Mouse (Mus musculus) urinary bladder, postnatal 36 days (tissue): ENCODE measurements around the gene Gpr1.
"Not testable (repeated sequence)": the region's sequence is repeated elsewhere in the genome, so short reads cannot be mapped to it uniquely, and the experiment has no call there.

ENCODE experiments used
- DNase-seq, 2 experiments: peaks; one replicate each; pipeline ENCODE4 v3.0.0; 2022; ENCODE audit warnings: low spot score in 2 of 2, mixed read lengths in 1 of 2

The Gpr1 gene

DNA sequence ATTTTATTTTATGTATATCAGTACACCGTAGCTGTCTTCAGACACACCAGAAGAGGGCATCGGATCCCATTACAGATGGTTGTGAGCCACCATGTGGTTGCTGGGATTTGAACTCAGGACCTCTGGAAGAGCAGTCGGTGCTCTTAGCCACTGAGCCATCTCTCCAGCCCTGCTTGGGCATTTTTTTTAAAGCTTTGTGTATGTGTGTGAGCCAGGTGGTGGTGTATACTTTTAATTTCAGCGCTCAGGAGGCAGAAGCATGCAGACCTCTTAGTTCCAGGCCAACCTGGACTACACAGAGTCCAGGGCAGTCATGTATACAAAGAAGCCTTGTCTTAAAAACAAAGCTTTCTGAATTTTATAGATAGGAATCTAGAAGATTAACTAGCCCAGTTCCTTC lies 33.8 kb downstream of the Gpr1 start:
- DNase-seq = not testable (repeated sequence)

DNA sequence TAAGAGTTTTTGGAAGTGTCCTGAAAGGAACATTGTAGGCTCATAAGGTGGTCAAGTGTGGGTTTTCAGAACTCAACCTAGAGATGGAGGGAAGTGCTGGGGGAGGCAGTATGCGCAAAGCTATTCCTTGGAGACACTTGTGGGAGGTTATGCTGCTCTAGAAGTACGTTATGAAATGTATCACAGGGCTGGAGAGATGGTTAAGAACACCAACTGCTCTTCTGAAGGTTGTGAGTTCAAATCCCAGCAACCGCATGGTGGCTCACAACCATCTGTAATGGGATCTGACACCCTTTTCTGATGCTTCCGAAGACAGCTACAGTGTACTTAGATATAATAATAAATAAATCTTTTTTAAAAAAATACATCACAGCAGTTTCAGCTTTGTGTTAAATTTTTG lies 34.2 kb downstream of the Gpr1 start:
- no peak for DNase-seq

DNA sequence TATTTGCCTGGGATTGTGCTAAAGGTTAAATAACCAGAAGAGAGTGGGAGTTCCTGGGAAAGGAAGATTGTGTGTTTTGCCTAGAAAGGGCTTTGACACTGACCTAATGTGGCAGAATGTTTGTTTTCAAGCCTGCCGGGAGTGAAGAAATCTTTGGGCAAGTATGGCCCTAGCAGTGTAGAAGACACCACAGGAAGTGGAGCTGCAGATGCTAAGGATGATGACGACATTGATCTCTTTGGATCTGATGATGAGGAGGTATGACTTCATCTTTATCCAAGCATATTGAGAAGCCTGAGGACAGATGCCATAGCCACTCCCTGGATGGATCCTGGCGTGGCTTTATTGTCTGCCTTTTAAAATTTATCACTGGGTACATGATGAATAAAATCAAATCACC lies 36.0 kb downstream of the Gpr1 start:
- DNase-seq = no peak

DNA sequence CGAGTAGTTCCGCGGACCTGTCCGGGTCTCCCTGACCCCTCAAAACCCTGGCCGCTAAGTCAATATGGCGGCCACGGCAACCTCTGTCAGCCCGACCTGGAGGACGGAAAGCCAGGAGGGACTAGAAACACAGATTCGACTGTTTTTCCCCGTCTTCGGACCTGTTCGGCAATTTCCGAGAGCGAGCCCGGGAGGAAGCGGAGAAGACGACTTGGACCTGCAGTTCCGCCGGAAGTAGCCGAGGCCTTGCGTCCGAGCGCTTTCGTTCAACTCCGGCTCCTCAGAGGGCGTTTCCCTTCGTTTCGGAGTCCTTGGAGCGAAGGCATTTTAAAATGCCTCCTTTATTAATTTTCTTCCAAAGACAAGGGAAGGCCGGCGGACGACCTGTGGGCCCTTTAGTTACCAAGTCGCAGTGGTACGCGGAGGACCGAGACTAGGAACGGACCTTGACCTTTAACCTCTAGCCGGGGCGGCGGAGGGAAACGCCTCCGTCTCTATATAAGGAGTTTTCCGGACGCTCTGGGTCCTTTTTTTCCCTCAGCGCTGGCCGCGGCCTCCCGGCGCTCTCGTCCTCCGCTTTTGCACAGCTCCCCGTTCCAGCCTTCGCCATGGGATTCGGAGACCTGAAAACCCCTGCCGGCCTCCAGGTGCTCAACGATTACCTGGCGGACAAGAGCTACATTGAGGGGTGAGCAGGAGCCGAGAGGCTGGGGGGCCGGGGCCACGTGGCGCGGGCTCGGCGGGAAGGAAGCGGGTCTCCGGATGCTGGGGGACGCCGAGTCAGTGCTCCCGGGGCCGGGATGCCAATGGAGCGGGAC lies 37.5 kb downstream of the Gpr1 start, which contains the start of the genes Eef1b2 and Ndufs1:
TSS of gene Eef1b2 (plus strand) at position 222 of the 818 bp plus-strand sequence.
TSS of gene Ndufs1 (minus strand) at position 230 of the 818 bp plus-strand sequence.
- peak; percentile 97 for DNase-seq

DNA sequence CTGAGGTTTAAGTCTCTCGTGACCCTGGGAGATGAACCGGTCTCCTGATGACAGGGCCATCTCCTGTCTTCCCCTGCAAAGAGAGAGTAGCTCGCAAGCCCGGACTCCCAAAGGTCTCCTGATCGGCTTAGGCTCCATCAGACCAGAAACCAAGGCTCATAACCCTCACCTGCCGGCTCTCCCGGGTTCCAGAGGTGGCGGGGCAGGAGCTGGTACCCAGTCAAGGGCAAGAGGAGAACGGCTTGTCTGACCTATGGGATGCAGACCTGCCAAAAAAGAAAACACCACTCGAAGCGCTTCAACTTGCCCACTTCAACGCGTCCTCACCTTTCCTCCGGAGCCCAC lies 38.1 kb downstream of the Gpr1 start:
- DNase-seq = no peak

DNA sequence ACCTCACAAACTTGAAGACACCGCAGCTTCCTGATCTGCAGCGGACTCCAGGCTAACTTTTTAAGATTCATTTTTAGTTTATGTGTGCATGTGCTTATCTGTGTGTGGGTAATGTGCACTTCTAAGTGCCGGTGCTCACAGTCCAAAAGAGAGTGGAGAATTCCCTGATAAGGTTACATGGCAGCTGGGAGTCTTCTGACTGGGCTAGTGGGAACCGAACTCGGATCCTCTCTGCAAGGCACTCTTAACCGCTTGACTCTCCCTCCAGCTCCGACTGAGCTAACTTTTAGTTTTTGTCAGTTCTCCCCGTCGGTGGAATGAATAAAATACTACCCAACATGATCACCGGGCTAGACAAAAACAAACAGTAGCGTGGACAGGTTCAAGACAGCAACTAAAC lies 38.5 kb downstream of the Gpr1 start:
- no peak for DNase-seq

DNA sequence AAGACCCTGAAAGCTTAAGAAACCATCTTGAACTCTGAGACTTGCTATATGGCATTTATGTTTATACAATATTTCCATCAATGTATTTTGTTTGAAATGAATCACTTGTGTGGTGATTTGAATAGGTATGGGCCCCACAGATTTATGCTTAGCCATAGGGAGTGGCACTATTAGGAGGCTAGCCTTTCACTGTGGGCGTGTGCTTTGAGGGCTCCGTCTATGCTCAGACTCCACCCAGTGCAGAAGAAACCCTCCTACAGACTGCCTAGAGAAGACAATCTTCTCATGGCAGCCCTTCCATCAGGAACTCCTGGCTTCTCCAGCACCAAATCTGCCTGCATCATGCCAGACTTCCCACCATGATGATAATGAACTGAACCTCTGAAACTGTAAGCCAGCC lies 45.7 kb downstream of the Gpr1 start:
- no peak for DNase-seq

DNA sequence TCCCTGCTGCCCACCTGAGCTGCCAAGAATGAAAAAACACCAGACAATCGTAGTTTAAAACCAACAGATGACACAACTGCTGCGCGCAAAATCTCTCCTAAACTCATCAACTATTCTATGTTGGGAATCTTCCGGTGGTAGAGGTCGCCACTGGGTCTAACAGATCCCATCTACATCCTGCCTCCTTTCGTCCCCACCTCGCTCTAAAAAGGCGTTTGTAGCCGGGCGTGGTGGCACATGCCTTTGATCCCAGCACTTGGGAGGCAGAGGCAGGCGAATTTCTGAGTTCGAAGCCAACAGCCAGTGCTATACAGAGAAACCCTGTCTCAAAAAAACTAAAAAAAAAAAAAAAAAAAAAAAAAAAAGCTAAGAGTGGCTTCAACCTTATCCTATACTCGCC lies 74.1 kb downstream of the Gpr1 start:
- no peak for DNase-seq

DNA sequence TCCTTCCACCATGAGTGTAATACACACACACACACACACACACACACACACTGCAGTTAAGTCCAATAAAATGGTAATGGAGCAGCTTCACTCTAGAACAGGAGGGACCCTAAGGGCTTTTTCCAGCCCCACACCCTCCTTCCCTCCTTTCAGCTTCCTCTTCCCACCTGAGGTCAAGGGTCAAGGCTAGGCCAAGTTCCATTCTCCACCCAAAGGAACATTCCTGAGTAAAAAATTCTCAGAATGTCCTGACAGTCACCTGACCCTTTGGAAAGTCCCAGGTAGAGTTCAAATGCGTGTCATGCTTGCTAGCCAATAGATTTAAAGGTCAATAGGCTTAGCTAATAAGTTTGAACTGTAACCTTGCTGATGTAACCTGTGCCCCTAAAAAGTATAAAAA lies 75.8 kb downstream of the Gpr1 start:
- not testable (repeated sequence) for DNase-seq

DNA sequence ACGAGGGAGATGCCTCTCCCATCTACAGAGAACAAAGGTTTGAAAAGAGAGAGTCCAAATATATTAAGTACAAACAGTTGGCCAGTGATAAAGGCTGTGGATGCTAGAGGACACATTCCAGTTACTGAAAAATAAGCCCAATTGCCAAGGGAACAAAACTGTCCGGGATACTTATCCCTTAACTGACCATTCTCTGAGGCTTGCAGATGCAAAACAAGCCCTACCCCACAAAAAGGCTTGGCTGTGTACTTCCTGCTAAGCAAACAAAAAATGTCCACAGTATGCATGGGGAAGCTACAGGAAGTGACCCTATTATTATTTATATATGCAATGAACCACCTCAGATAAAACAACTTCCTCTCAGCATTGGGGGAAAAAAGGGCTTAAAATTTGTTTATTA lies 76.4 kb downstream of the Gpr1 start:
- no peak for DNase-seq

DNA sequence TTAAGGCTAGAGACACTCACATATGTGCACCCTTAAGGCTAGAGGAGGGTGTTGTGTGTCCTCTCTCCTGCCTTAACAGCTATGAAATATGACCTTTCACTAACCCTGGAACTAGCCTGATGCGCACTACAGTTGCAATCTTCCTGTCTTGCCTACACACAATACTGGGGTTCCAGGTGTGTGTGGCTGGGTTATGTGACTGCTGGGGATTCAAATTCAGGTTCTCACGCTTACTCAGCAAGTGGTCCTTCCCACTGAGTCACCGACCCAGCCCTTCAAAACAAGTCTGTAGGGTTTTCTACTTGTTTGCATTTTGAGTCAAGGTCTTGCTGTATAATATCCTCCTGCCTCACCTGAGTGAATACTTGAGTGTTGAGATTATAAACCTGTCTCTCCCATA lies 79.8 kb downstream of the Gpr1 start:
- no peak for DNase-seq
